Mouse (Mus musculus) NIH3T3 (cell line): ENCODE measurements around the gene Sprr2a2.
"Not testable (repeated sequence)": the region's sequence is repeated elsewhere in the genome, so short reads cannot be mapped to it uniquely, and the experiment has no call there.

Experiments
- DNase-seq: peaks from one replicate; pipeline ENCODE4 v3.0.0-alpha.2; 2012; ENCODE audit warnings: low read depth

The Sprr2a2 gene

GRCm38 (mm10) chr3:92215569-92215968, at the start of gene Sprr2a2, which contains the start of gene Sprr2a1:
Sprr2a2 (plus strand) TSS chr3:92215920.
Sprr2a1 (plus strand) TSS chr3:92215799.
- DNase-seq: not testable (repeated sequence)

- no peak for DNase-seq
Observed at GRCm38 (mm10) chr3:92169847-92170246, 45.9 kb upstream of the Sprr2a2 start.

- no peak for DNase-seq
Observed at GRCm38 (mm10) chr3:92176880-92177279, 38.8 kb upstream of the Sprr2a2 start.

GRCm38 (mm10) chr3:92195512-92196200, 20.1 kb upstream of the Sprr2a2 start:
- no peak for DNase-seq

GRCm38 (mm10) chr3:92211133-92211925, 4.4 kb upstream of the Sprr2a2 start:
- not testable (repeated sequence) for DNase-seq

GRCm38 (mm10) chr3:92212059-92212458, 3.7 kb upstream of the Sprr2a2 start:
- DNase-seq: not testable (repeated sequence)

GRCm38 (mm10) chr3:92213651-92214050, 2.1 kb upstream of the Sprr2a2 start:
- not testable (repeated sequence) for DNase-seq

- DNase-seq: not testable (repeated sequence)
Observed at GRCm38 (mm10) chr3:92219031-92219430, 3.3 kb downstream of the Sprr2a2 start.

- not testable (repeated sequence) for DNase-seq
Observed at GRCm38 (mm10) chr3:92223708-92224107, 8.0 kb downstream of the Sprr2a2 start.

GRCm38 (mm10) chr3:92227410-92227809, 11.7 kb downstream of the Sprr2a2 start:
- not testable (repeated sequence) for DNase-seq

GRCm38 (mm10) chr3:92236463-92237189, 20.9 kb downstream of the Sprr2a2 start:
- not testable (repeated sequence) for DNase-seq

- DNase-seq: not testable (repeated sequence)
Observed at GRCm38 (mm10) chr3:92238736-92239135, 23.0 kb downstream of the Sprr2a2 start.

- DNase-seq: not testable (repeated sequence)
Observed at GRCm38 (mm10) chr3:92239197-92239596, 23.5 kb downstream of the Sprr2a2 start.

- not testable (repeated sequence) for DNase-seq
Observed at GRCm38 (mm10) chr3:92244833-92245232, 29.1 kb downstream of the Sprr2a2 start.

- DNase-seq: not testable (repeated sequence)
Observed at GRCm38 (mm10) chr3:92246245-92246644, 30.5 kb downstream of the Sprr2a2 start.

- DNase-seq: not testable (repeated sequence)
Observed at GRCm38 (mm10) chr3:92248494-92248893, 32.8 kb downstream of the Sprr2a2 start.

- not testable (repeated sequence) for DNase-seq
Observed at GRCm38 (mm10) chr3:92250450-92250849, 34.7 kb downstream of the Sprr2a2 start.

GRCm38 (mm10) chr3:92253860-92254259, 38.1 kb downstream of the Sprr2a2 start:
- DNase-seq: not testable (repeated sequence)

- not testable (repeated sequence) for DNase-seq
Observed at GRCm38 (mm10) chr3:92258526-92258925, 42.8 kb downstream of the Sprr2a2 start.

- not testable (repeated sequence) for DNase-seq
Observed at GRCm38 (mm10) chr3:92263462-92263861, 47.7 kb downstream of the Sprr2a2 start.

- not testable (repeated sequence) for DNase-seq
Observed at GRCm38 (mm10) chr3:92271414-92271985, 55.8 kb downstream of the Sprr2a2 start.

GRCm38 (mm10) chr3:92273504-92273903, 57.8 kb downstream of the Sprr2a2 start:
- not testable (repeated sequence) for DNase-seq
